In the genomic region with DNA sequence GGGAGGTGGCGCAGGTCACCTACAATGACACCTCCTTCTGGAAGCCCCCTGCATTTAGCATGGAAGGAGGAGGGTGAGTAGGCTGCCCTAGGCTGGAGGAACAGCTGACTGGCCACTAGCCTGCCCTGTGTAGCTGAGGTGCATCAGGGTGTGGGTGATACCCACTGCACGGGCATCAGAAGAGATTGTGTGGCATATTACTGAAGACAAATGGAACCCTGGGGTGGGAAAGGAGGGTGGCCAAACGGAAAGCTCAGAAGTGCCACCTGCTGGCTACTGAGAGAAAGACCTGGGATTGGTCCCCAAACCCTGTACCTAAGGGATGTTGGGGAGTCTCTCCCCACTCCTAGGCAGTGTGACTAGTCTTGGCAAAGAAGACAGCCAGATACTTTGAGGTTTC, we compare ENCODE assay signal across 8 mouse cellular contexts. TPM values are rescaled to one million over a fixed set of nuclear protein-coding genes. Genes with fewer than 3 reads are reported as not detected.
DNase-seq lines count a peak whose midpoint lies in the region; ATAC-seq and TF ChIP-seq lines count a peak whose summit lies in the region.

No protein-coding gene starts in this region.

- H3K36me3 ChIP-seq in intestine, postnatal 0 days (ENCODE audit: control insufficient read depth, insufficient read depth), result no peaks in the 10 kb centered on the region
- no peaks in the 10 kb centered on the region for H3K36me3 ChIP-seq in midbrain, embryonic 11.5 days (ENCODE audit: control insufficient read depth, insufficient read depth, low read length)
- H3K36me3 ChIP-seq in stomach, postnatal 0 days (ENCODE audit: control insufficient read depth, insufficient read depth, low read length), result no peaks in the 10 kb centered on the region

- ATAC-seq in intestine, postnatal 0 days, result no peak
- peak; percentile 57 for ATAC-seq in midbrain, embryonic 11.5 days (ENCODE audit: low FRiP score)
- peak; percentile 53; the same call in 1 of the 2 replicates for ATAC-seq in stomach, postnatal 0 days (ENCODE audit: low FRiP score, low TSS enrichment)

- peak; percentile 37 for DNase-seq in urinary bladder, postnatal 14 days (ENCODE audit: low spot score)
- DNase-seq in urinary bladder, postnatal 4 days (ENCODE audit: low spot score in 2 of 2), result no peak
- DNase-seq in cerebellum, adult 8-10 months, result peak; percentile 71
- peak; percentile 60 to 73 for DNase-seq in frontal cortex, postnatal 36 days (ENCODE audit: low spot score in 2 of 2)
- DNase-seq in left cerebral cortex, postnatal 4 days, result peak; percentile 48
- DNase-seq in midbrain, embryonic 11.5 days (ENCODE audit: low spot score, missing footprints), result peak; percentile 92
- peak; percentile 55 for DNase-seq in stomach, postnatal 0 days (ENCODE audit: low spot score)

- WGBS in intestine, postnatal 0 days, result 15% methylated on average over 3 of the region's 3 CpGs
- WGBS in midbrain, embryonic 11.5 days, result 25% methylated on average over 3 of the region's 3 CpGs
- 17% methylated on average over 3 of the region's 3 CpGs for WGBS in stomach, postnatal 0 days

- H3K4me1 ChIP-seq in intestine, postnatal 0 days (replicated peaks; ENCODE audit: control insufficient read depth, insufficient read depth, low read length), result no peaks in the 10 kb centered on the region
- H3K4me1 ChIP-seq in midbrain, embryonic 11.5 days (ENCODE audit: control insufficient read depth, insufficient read depth, low read length), result peaks cover 6% of the 10 kb centered on the region
- H3K4me1 ChIP-seq in stomach, postnatal 0 days (replicated peaks; ENCODE audit: control insufficient read depth, insufficient read depth), result no peaks in the 10 kb centered on the region

- no peak overlapping the region for H3K4me2 ChIP-seq in intestine, postnatal 0 days (replicated peaks; ENCODE audit: low read depth)
- no peak overlapping the region; the same call in 1 of the 2 replicates for H3K4me2 ChIP-seq in midbrain, embryonic 11.5 days
- H3K4me2 ChIP-seq in stomach, postnatal 0 days (replicated peaks; ENCODE audit: low read depth), result no peak overlapping the region

- H3K27ac ChIP-seq in intestine, postnatal 0 days (ENCODE audit: low read depth, low read length), result no peak overlapping the region
- H3K27ac ChIP-seq in midbrain, embryonic 11.5 days (ENCODE audit: low read depth, low read length), result no peak overlapping the region
- H3K27ac ChIP-seq in stomach, postnatal 0 days (replicated peaks), result no peak overlapping the region

- peak; percentile 79 for TF ChIP-seq CTCF in intestine, postnatal 0 days (IDR thresholded peaks at IDR 0.05; ENCODE audit: low read depth)
- TF ChIP-seq CTCF in stomach, postnatal 0 days (IDR thresholded peaks at IDR 0.05; ENCODE audit: low read depth), result peak; percentile 75

- intact Hi-C loops in left cerebral cortex, postnatal 4 days (cut with DNase I), result loop anchor here (5.0 kb wide), 2 partner anchors 69 to 701 kb away; no protein-coding TSS in a partner anchor

- no peaks in the 10 kb centered on the region for H3K9me3 ChIP-seq in intestine, postnatal 0 days (ENCODE audit: control insufficient read depth)
- H3K9me3 ChIP-seq in midbrain, embryonic 11.5 days (ENCODE audit: control insufficient read depth, low read length), result no peaks in the 10 kb centered on the region
- no peaks in the 10 kb centered on the region for H3K9me3 ChIP-seq in stomach, postnatal 0 days (ENCODE audit: control insufficient read depth, low read length)

- TF ChIP-seq EP300 in stomach, postnatal 0 days (optimal IDR thresholded peaks at IDR 0.05), result no peak

- H3K9ac ChIP-seq in intestine, postnatal 0 days (ENCODE audit: low read depth, low read length), result no peak overlapping the region
- H3K9ac ChIP-seq in midbrain, embryonic 11.5 days (ENCODE audit: low read length), result no peak overlapping the region
- H3K9ac ChIP-seq in stomach, postnatal 0 days (ENCODE audit: low read length), result no peak overlapping the region

- H3K27me3 ChIP-seq in intestine, postnatal 0 days (replicated peaks; ENCODE audit: control insufficient read depth, insufficient read depth, low read length), result 0 out of 2 replicates have a peak, but pooled peaks cover 3% of the 10 kb centered on the region
- no peaks in the 10 kb centered on the region for H3K27me3 ChIP-seq in midbrain, embryonic 11.5 days (ENCODE audit: control insufficient read depth, insufficient read depth, low read length)
- no peaks in the 10 kb centered on the region for H3K27me3 ChIP-seq in stomach, postnatal 0 days (ENCODE audit: control insufficient read depth, insufficient read depth, low read length)

- H3K4me3 ChIP-seq in intestine, postnatal 0 days (ENCODE audit: low read depth, low read length), result no peak overlapping the region
- H3K4me3 ChIP-seq in midbrain, embryonic 11.5 days (ENCODE audit: low read depth, low read length), result no peak overlapping the region
- H3K4me3 ChIP-seq in stomach, postnatal 0 days (ENCODE audit: low read depth, low read length), result no peak overlapping the region

RNA-seq across cellular contexts. Expression of a gene that starts 33.6 kb away (rescaled TPM):
- polyA plus RNA-seq in intestine, postnatal 0 days (2015; fragmentation: Nextera tagmentation; extraction: Ambion mirVana), result 12.0 and 12.6 TPM in 2 replicates
- 1 to 10 TPM; 8.7 to 8.8 TPM for total RNA-seq in left cerebral cortex, postnatal 4 days (2021)
- polyA plus RNA-seq in midbrain, embryonic 11.5 days (2014; fragmentation: Nextera tagmentation; extraction: Ambion mirVana), result 55.1 and 55.6 TPM in 2 replicates
- 14.2 and 15.3 TPM in 2 replicates for polyA plus RNA-seq in stomach, postnatal 0 days (2015; fragmentation: Nextera tagmentation; extraction: Ambion mirVana)

RNA-seq across cellular contexts. Expression of a gene that starts 50.4 kb away (rescaled TPM):
- polyA plus RNA-seq in intestine, postnatal 0 days (2015; fragmentation: Nextera tagmentation; extraction: Ambion mirVana), result 25.6 and 26.9 TPM in 2 replicates
- 10 to 100 TPM; 39.7 to 45.7 TPM for total RNA-seq in left cerebral cortex, postnatal 4 days (2021)
- 47.9 and 50.6 TPM in 2 replicates for polyA plus RNA-seq in midbrain, embryonic 11.5 days (2014; fragmentation: Nextera tagmentation; extraction: Ambion mirVana)
- 28.0 and 31.6 TPM in 2 replicates for polyA plus RNA-seq in stomach, postnatal 0 days (2015; fragmentation: Nextera tagmentation; extraction: Ambion mirVana)

Comparison
In these comparisons a context has a peak if more than half of its experiments do, and no peak if none do; other contexts are left out.
1. DNase-seq: peak in urinary bladder, postnatal 14 days (single experiment), cerebellum, adult 8-10 months (single experiment), frontal cortex, postnatal 36 days (2 of 2), left cerebral cortex, postnatal 4 days (single experiment), midbrain, embryonic 11.5 days (single experiment) and stomach, postnatal 0 days (single experiment); none in urinary bladder, postnatal 4 days (0 of 2).